Mouse (Mus musculus): ENCODE measurements around the gene 4930518I15Rik.

DNA sequence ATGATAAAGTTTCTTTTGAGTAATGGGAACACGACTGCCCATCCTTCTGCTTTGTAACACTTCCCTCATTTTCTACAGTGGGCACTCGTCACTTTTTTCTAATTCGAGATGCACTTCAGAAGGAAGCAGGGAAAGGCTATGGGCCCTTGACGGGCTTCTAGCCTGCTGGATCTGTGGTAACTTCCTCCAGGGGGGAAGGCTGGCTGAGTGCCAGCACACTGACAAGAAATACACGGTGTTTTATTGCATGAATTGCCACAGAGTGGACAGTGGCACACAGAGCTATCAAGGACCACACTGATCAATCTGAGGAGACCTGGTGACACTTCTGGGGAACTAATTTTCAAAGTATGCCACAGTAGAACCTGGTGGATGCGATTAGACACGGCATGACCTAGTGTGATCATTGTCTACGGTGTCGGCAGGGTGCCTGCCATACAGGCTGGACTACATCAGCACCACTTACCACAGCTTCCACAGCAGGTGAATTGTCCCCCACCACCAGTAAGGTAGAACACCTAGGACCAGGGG, 38.7 kb upstream of the 4930518I15Rik start:
- TF ChIP-seq CTCF (IDR thresholded peaks at IDR 0.05; ENCODE audit: low read depth, low read length) (no peak), POLR2A (IDR thresholded peaks at IDR 0.05; ENCODE audit: insufficient read depth, low read length) (no peak)

Measured in ES-Bruce4 (cell line).